Mouse (Mus musculus): ENCODE measurements at regions not wholly inside any gene's neighbourhood (a gene's known extent, or its start where the extent isn't known, plus 50 kb on each side); places are given as distances from the start of the nearest gene placed in this dataset.

DNA sequence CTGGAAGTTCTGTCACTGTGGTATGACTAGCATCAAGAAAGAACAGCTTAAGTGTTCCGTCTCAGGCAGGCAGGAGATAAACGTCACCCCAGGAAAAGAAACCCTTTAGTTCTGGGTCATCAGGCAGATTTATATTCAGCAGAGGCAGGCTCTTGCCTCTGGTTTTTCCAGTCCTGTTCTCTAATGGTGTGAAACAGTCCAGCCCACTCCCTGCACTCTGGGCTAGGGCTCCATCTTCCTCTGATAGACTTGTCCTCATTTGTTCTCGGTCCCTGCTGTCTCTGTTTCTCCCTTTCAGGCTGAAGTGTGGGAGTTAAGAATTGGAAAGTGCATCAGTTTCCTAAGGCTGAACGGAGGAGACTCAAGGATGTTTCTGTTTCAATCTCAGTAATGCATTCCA is 240.0 kb downstream of the Csl start:
- TF ChIP-seq CTCF (IDR thresholded peaks at IDR 0.05; ENCODE audit: extremely low read depth, insufficient read depth, low read length) = no peak
- TF ChIP-seq POLR2A (IDR thresholded peaks at IDR 0.05; ENCODE audit: extremely low read depth, insufficient read depth, low read length) = no peak

All from cortical plate, adult 2 months (tissue).